Mouse (Mus musculus): Measurements from ENCODE around the gene Tmem63c.

Tmem63c gene

DNA sequence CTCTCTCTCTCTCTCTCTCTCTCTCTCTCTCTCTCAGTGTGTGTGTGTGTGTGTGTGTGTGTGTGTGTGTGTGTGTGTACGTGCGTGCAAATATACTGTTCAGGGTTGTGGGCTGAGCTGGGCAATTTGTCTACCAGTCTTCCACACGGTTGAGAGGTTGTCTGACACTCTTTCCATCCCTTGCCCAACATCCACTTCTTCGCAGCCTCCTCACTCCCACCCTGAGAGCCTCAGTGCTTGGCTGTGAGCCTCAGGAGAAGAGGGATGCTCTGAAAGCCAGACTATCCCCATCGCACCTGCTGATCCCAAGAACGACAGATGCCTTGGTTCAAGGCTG, 20.3 kb upstream of the Tmem63c start:
- DNase-seq (ENCODE audit: low spot score): no peak

DNA sequence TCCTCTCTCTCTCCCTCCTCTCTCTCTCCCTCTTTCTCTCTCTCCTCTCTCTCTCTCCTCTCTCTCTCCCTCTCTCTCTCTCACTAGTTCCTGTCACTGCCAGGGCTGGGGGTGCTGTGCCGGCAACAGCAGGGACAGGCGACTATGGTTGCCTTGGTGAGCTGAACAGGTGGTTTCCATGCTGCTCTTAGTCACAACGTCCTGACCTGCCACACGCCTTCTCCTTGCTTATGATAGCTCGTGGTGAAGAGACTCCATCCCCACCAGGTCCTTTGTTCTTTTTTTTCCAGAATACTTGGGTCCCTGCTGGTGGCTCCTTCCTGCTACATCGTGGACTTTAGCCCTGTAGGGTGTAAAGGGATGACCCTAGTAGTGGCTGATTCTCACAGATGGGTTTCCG, 18.9 kb upstream of the Tmem63c start:
- no peak for DNase-seq (ENCODE audit: low spot score)

DNA sequence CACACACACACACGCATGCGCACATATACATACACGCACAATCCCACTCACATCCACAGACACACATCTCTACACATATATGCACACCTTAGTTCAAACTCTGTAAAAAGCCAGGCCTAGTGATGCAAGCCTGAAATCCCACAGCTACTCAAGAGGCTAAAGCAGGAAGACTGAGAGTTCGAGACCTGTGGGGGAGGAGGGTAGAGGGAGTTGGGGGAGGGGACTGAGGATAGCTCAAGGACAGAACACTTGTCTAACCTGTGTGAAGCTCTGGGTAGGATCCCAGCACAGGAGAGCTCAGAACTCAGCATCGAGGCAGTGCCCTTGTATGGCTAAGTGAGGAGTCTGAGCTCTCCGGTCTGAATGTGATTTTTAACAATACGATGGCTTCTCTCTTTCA, 18.3 kb upstream of the Tmem63c start:
- no peak for DNase-seq (ENCODE audit: low spot score)

DNA sequence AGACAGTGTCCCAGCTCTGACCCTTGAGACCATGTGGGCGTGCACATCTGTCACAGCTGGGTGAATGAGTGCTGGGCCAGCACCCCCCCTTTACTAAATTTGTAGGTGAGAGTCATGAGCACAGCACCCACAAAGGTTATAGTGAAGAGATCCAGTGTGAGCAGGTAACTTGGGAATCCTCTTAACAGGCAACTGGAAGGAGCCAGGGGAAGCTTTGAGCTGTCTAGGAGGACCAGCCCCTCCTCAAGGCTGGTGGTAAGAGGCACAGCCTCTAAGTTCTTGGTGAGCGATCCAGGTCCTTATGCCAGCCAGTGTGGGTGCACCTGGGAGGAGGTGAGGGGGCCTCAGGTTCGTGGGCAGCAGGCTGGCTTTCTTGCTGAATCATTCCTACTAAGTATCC, 17.5 kb upstream of the Tmem63c start:
- no peak for DNase-seq (ENCODE audit: low spot score)

DNA sequence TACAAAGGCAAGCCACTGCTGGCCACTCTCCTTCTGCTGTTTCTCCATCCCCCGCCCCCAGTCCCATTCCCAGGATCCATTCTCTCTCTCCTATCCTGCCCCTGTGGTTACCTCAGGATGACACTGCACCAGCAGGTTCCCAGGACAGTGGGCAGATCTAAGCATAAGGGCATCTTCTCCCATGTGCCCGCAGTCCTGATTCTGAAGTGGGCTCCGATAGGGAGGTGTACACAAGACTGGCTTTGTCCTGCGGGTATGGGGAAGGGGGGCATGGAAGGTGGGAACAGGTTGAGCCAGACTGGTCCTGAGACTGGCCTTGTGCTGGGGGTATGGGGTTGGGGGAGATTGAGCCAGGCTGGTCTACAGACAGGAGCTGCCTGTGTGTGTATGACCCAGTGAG, 16.5 kb upstream of the Tmem63c start:
- no peak for DNase-seq (ENCODE audit: low spot score)

DNA sequence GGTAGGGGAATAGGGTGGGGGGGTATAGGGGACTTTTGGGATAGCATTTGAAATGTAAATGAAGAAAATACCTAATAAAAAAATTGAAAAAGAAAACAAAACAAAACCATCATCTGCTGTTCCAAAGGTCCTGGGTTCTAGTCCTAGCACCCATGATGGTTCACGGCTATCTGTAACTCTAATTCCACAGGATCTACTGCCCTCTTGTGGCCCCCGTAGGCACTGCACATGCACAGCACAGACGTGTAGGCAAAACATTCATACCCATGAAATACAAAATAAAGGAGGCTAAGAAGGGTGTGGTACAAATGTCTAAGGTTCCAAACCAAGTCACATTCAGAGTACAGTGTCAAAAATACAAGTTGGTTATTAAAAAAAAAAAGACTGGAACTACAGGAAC, 4.1 kb upstream of the Tmem63c start:
- DNase-seq (ENCODE audit: low spot score): no peak

DNA sequence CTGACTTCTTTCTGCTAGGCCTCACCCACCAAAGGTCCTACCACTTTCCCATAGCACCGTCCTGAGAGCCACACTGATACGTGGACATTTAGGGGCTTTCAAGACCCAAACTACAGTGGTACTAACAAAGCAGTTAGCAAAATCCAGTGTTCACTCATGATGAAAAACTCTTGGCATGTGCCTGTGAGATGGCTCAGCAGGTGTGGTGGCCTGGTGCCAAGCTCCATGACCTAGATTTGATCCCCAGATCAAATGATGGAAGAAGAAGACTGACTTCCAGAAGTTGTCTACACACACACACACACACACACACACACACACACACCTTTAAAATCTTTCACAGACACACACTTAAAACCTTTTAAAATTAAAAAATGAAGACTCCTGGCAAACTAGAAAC, 2.4 kb upstream of the Tmem63c start:
- no peak for DNase-seq (ENCODE audit: low spot score)

DNA sequence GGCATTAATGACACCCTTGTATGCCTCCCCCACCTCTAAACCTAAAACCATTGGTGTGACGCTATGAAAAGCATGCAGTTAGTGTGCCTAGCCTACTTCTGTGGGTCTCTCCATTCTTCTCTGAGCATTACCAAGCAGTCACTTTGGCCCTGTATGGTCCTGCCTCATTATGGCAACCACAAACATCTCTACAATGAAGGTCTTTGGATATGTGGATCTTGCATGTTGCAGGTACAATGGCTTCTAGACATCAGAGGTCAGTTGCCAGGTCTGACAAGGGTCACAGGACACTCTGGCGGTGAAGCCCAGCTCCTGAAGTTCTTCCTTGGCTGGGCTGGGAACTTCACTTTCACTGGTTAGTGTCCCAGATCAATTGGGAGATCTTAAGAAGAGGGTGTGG, 866 bp downstream of the Tmem63c start:
- no peak for DNase-seq (ENCODE audit: low spot score)

DNA sequence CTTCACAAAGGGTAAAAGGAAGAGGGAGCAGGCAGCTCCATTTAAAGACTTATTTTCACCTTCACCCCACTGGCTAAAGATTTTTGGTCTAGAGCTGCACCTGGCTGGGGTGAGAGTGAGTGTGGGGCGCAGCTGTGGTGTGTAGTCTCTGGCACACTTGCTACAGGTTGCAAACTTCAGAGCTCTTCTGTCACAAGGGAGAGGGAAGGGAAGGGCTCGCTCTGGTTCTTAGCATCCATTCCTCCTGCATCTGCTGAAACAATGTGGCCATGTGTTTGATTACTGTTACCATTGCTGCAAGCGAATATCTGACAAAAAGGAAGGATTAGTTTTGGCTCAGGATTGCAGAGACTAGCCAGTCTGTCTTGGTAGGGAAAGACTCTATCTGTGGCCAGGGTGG, 2.3 kb downstream of the Tmem63c start:
- DNase-seq (ENCODE audit: low spot score): no peak

DNA sequence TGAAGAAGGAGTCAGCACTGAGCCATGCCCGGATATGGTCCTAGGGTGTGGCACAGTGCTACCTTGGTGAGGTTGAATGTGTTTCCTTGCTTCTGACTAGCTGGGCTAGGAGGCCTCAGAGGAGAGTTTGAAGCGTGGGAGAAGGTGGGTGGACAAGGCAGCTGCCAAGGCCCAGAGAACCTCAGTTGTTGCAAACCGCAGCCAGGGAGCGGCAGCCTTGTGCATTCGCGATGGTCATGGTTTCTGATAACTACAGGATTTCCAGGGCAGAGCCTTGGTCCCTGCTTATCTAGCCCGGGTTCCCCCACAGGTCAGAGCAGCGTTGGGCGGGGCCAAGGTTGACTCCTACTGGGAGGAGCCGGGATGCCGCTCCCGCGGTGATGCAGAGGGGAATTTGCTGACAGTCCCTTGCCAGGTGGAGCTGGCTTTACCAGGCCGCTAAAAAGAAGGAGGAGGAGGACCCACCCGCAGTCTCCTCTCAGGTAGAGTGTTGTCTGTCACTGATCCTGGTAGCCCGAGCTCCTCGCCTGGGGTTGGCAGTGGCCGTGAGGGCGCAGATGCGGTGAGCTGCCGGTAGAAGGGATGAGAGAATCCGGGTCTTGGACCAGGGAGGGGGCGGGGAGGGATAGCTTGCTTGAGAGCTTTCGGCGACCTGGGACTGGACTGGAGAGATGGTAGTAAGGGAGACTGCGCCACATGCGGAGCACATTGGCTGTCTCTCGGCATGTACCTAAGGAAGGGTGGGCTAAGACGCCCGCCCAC, 5.2 kb downstream of the Tmem63c start:
- DNase-seq (ENCODE audit: low spot score): peak; percentile 50

DNA sequence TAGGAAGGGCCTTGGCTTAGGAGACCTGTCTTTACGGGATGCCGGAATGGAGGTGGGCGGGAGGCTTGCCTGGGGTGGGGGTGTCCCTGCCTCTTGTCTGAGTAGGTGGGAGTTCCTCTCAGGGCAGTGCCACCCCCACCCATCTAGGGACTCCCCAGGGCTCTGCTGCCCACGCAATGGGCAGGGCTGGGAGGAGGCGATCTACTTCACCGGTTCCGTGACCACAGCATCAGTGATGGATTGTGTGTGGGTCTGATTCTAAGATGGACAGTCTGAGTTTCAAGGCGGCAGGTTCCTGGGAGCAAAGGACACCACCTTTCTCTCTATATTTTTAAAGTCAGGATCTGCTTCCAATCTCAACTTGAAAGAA, 5.7 kb downstream of the Tmem63c start:
- DNase-seq (ENCODE audit: low spot score): no peak

DNA sequence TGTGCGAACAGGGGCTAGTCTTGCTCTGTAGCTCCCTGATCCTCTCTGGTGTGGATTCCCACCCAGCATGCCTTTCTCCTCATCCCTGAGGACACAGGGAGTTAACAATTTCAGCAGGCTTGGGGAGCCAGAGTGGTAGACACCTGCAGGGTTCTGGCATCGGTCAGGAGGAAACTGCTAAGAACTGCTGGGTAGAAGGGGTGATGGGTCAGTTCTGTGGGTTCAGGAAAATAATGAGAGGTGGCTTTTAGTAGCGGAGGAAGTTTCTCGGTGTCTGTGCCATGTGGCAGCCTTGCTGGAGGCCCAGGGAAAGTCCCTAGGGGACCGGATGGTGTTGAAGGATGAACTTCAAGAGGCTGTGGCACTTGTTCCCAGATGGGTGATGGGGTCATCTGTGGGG, 6.3 kb downstream of the Tmem63c start:
- no peak for DNase-seq (ENCODE audit: low spot score)

DNA sequence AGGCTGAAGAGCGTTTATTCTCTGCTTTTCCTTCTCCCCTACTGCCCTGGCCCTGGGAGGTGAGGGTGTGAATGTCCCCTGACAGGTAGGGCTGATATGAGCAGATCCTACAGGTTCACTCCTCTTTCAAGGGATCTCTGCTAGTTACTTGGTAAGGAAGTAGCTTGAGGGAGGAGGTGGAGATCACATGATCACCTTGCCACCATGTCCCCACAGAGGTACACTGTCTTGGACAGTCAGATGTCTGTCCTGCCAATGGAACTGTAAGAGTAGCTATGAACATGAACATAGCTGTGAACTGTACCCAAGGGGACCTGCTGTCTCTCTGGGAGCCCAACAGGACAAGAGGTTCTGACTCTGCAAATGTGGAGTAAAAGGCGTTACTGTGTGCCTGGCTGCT, 6.9 kb downstream of the Tmem63c start:
- DNase-seq (ENCODE audit: low spot score): no peak

DNA sequence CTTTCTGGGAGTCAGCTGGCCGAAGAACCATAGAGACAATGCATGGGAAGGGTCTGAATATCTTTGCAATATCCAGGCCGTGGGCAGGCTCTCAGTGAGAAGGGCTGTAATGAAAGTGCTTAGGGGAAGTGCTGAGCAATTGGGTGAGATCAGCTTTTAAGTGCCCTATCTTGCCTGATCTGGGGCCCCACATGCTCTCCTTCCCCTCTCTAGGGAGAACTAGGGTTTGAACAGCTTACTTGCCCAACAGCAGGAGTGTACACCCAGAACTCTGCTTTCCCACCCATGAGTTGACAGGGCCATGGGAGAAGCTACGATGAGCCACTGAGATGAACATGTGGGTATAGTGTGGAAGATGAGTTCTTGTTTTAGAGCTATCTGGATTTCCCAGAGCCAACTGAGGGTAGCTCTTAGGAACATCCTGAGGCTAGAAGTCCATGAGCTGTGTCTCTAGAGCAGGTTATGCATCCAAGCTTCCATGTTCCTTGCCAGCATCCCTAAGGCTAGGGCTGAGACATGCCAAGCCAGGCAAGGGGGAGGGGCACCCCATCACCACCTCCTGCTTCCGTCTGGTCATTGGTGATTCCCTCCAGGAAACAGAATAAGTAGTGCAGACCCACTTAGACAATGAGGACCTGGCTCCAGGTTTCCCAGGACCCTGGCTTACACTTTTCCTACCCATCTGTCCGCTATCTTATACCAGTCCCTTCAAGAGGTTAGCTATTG, 8.3 kb downstream of the Tmem63c start:
- no peak for DNase-seq (ENCODE audit: low spot score)

DNA sequence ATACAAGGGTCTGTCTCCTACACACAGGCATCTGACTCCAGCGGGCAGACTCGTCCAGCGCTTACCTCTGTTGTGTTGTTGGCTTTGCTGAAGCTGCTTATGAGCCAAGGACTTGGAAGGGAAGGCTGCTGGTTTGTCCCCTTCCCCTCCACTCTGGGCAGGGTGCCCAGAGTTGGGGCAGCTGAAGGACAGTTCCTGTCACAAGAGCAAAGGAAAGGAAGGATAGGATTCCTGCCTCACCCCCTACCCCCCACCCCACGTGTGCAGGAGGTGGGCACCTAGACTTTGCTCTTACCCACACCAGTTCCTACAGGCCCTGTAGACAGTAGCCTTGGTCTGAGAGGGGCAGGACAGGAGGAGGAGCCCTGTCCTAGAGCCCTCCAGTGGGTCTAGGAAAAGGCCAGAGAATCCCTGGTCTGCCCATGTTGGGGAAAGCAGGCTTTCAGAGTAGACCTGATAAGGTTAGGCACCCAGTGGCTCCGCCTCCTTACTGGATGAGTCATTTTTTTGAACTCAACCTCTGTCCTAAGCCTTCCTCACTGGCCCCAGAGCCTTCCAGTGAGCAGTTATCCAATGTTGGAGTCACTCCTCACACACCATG, 10.1 kb downstream of the Tmem63c start:
- no peak for DNase-seq (ENCODE audit: low spot score)

DNA sequence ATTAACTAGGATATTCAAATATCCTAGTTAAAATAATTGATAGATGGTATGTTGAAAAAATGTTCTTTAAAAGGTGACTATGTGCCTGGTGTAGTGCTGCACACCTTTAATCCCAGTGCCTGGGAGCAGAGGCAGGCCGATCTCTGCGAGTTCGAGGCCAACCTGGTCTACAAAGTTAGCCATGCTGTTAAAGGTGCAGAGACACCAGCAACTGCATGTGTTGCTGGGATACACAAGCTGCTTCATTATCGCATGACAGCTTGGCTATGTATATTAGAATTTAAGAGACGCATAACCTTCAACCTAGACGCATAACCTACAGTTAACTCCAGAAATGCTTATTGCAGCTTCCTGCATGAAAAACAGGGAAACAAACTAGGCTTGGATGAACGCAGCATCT, 15.5 kb downstream of the Tmem63c start:
- no peak for DNase-seq (ENCODE audit: low spot score)

DNA sequence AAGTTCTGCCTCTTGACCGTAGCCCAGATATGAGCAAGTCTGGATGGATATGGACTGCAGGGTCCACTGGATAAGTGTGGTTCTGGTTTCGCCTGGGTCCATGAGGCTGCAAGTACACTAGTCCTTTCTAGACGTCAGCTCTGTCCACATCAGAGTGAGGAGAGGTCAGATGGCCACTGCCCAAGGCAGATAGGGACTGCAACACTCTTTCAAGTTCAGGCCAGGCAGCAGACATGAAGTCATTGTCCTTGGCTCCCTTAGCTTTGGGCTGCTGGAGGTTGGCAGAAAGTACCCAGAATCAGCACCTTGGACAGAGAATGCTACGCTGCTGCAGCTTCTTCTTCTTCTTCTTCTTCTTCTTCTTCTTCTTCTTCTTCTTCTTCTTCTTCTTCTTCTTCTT, 19.0 kb downstream of the Tmem63c start:
- DNase-seq (ENCODE audit: low spot score): no peak

DNA sequence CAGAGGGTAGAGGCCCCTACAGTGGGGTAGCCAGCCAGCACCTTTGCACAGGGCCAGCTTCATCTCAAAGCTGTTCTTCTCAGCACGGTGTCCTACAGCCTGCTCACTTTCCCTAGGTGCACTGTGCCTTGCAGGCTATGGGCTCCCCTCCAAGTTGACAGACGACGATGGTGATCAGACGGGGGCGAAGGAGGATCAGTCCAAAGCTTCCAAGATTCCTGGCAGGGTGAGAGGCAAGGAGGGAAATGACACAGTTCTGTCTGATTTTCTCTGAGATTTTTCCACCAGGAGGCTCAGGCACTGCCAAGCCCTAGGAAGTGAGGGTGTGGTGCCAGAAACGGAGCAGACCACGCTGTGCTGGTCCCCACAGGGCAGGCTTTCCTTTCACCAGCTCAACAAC, 19.7 kb downstream of the Tmem63c start:
- peak; percentile 37 for DNase-seq (ENCODE audit: low spot score)

DNA sequence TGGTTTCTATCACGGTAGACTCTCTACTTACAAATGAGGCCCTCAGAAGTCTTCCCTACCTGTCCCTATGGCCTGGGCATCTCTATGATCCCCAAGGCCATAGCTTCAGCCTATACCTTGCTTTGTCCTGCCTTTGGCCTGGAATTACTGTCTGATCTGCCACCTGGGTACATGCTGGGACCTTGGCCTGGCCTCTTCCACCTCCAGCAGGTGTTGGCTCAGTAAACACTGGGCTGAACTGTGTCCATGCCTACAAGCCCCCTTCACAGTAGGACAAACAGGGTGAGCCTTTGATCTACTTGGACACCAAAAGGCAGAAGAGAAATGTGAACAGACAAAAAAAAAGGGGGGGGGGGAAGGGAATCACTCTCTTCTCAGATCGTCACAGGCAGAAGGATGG, 21.3 kb downstream of the Tmem63c start:
- no peak for DNase-seq (ENCODE audit: low spot score)

DNA sequence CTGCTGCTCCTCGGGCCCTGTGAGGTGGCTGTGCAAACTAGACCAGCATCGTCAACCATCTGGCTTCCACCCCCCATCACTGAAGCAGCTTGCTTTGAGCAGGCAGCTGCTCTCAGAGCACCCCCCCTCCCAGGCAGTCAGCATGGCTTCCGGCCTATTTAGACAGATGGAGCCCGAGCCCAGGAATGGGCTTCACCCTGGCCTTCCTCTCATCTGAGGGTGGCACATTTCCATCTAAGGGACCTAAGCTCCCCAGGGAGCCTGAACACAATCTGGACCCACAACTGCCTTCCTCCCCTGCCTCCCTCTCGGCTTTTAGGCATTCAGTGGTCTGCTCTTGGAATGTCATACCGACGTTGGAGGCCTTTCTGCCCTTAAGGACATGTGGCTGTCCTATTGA, 22.1 kb downstream of the Tmem63c start:
- DNase-seq (ENCODE audit: low spot score): no peak

DNA sequence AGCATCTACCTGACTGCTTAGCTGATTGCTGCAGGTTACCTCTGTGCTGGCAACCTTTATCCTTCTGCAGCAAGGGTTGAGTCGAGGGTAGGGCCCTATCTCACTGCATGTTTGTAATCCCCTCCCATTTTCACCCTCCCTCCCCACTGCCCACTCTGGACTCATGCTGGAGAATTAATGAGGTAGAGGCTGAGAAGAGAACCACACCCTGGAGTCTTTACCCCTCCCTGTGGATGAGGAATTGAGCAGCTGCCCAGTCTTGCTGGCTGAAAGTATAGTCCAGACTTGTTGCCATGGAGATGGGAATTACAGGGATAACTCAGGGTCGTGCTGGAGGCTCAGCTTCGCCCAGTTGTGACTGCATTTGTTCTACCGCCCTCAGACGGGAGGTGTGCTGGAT, 23.6 kb downstream of the Tmem63c start:
- peak; percentile 45 for DNase-seq (ENCODE audit: low spot score)

DNA sequence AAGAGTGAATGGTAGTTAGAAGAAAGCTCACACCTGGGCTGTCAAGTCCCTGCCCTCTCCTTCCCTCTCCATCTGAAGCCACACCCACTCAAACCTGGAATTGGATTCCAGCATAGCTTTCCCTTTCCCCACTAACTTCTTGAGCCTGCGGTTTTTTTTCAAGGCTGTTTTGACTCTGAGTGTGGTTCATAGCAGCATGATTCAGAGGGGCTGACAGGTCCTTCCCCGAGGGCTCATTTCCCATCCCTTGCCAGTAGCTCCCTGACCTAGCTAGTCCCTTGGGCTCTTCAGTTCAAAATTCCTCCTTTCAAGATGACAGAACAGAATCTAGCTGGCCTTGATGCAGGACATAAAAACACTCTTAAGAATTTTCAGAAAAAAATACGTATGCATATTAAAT, 26.4 kb downstream of the Tmem63c start:
- no peak for DNase-seq (ENCODE audit: low spot score)

DNA sequence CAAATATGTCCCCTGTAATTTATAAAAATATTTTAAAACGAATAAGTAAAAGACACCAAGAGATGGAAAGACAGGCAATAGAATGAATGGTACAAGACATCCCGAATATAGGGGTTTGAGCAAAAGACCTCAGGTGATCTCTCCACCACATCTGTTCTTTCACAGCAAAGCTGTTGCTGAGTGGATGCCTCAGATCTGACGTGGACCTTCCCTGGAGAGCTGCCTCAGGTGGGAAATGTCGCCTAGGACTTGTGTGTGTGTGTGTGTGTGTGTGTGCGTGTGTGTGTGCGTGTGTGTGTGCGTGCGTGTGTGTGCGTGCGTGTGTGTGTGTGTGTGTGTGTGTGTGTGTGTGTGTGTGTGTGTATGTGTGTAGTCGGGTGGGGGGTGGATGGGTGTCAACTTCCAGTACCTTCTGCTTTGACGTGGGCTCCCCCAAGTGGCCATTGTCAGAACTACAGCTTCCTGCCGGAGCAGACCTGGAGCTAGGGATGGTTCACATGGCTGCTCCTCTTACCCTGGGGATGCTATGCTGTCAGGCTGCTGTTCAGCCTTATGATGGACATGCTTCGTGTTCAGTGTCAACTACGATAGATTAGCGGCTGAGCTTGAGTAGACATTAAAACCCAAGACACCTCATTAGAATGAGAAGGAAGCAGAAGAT, 31.7 kb downstream of the Tmem63c start:
- DNase-seq (ENCODE audit: low spot score): peak; percentile 87

Measured in left cerebral cortex, adult 11 months (tissue).